Mouse (Mus musculus): ENCODE results near the gene Ccnyl1. TPM values are rescaled to one million over a fixed set of nuclear protein-coding genes. Genes with fewer than 3 reads are reported as not detected.
A peak's percentile ranks its signal among the peaks of the same experiment; 100 is the strongest.

The Ccnyl1 gene
- total RNA-seq, 2 experiments from 2014 or later, result 26.0 to 27.8 TPM

- peak in 1 of 2 experiments; percentile 12 for DNase-seq (ENCODE audit: low spot score in 2 of 2)
- intact Hi-C loops (cut with DNase I), result loop anchor here (5.0 kb wide), 1 partner anchor 74 kb away; the partner anchor contains the start of gene Mettl21a
These were observed 881 bp downstream of the Ccnyl1 start for GRCm38 (mm10) chr1:64691121-64691551.

GRCm38 (mm10) chr1:64691581-64691980 is 1.3 kb downstream of the Ccnyl1 start:
- DNase-seq (ENCODE audit: low spot score in 2 of 2), result no peak

GRCm38 (mm10) chr1:64695156-64695555 is 4.9 kb downstream of the Ccnyl1 start:
- no peak for DNase-seq (ENCODE audit: low spot score in 2 of 2)
- intact Hi-C loops (cut with DNase I), result no loop called here

More at GRCm38 (mm10) chr1:64691581-64691980, 1.3 kb downstream of the Ccnyl1 start:
- intact Hi-C loops (cut with DNase I), result loop anchor here (5.0 kb wide), 1 partner anchor 74 kb away; the partner anchor contains the start of gene Mettl21a

- DNase-seq (ENCODE audit: low spot score in 2 of 2), result no peak
- intact Hi-C loops (cut with DNase I), result no loop called here
These were observed 11.5 kb downstream of the Ccnyl1 start for GRCm38 (mm10) chr1:64701780-64702179.

GRCm38 (mm10) chr1:64705230-64705629 is 15.0 kb downstream of the Ccnyl1 start:
- peak; percentile 55 to 75 for DNase-seq (ENCODE audit: low spot score in 2 of 2)
- intact Hi-C loops (cut with DNase I), result loop anchor here (5.0 kb wide), 1 partner anchor 1048 kb away; no protein-coding TSS in a partner anchor

- no peak for DNase-seq (ENCODE audit: low spot score in 2 of 2)
- intact Hi-C loops (cut with DNase I), result loop anchor here (5.0 kb wide), 1 partner anchor 1049 kb away; no protein-coding TSS in a partner anchor
These were observed 16.4 kb downstream of the Ccnyl1 start for GRCm38 (mm10) chr1:64706610-64707009.

- intact Hi-C loops (cut with DNase I), result loop anchor here (5.0 kb wide), 1 partner anchor 1053 kb away; no protein-coding TSS in a partner anchor
- DNase-seq (ENCODE audit: low spot score in 2 of 2), result peak in 1 of 2 experiments; percentile 47
These were observed 19.6 kb downstream of the Ccnyl1 start for GRCm38 (mm10) chr1:64709891-64710290.

- intact Hi-C loops (cut with DNase I), result loop anchor here (2.0 kb wide), 1 partner anchor 95 kb away; the partner anchor contains the start of gene Mettl21a
These were observed 21.9 kb downstream of the Ccnyl1 start for GRCm38 (mm10) chr1:64712006-64712760.

GRCm38 (mm10) chr1:64715458-64715857 is 25.2 kb downstream of the Ccnyl1 start:
- DNase-seq (ENCODE audit: low spot score in 2 of 2), result no peak
- intact Hi-C loops (cut with DNase I), result loop anchor here (5.0 kb wide), 2 partner anchors 202 to 272 kb away; no protein-coding TSS in a partner anchor

More at GRCm38 (mm10) chr1:64712006-64712760, 21.9 kb downstream of the Ccnyl1 start:
- no peak for DNase-seq (ENCODE audit: low spot score in 2 of 2)

GRCm38 (mm10) chr1:64716589-64717304 is 26.5 kb downstream of the Ccnyl1 start:
- intact Hi-C loops (cut with DNase I), result loop anchor here (5.0 kb wide), 2 partner anchors 201 to 271 kb away; no protein-coding TSS in a partner anchor
- no peak for DNase-seq (ENCODE audit: low spot score in 2 of 2)

GRCm38 (mm10) chr1:64717504-64717903 is 27.2 kb downstream of the Ccnyl1 start:
- DNase-seq (ENCODE audit: low spot score in 2 of 2), result peak; percentile 62 to 69
- intact Hi-C loops (cut with DNase I), result loop anchor here (5.0 kb wide), 2 partner anchors 200 to 270 kb away; no protein-coding TSS in a partner anchor

- intact Hi-C loops (cut with DNase I), result no loop called here
- no peak for DNase-seq (ENCODE audit: low spot score in 2 of 2)
These were observed 30.9 kb downstream of the Ccnyl1 start for GRCm38 (mm10) chr1:64721034-64721587.

GRCm38 (mm10) chr1:64730046-64730445 is 39.8 kb downstream of the Ccnyl1 start:
- no peak for DNase-seq (ENCODE audit: low spot score in 2 of 2)
- intact Hi-C loops (cut with DNase I), result no loop called here

GRCm38 (mm10) chr1:64731341-64732020 is 41.2 kb downstream of the Ccnyl1 start:
- intact Hi-C loops (cut with DNase I), result no loop called here
- DNase-seq (ENCODE audit: low spot score in 2 of 2), result no peak

GRCm38 (mm10) chr1:64732161-64732560 is 41.9 kb downstream of the Ccnyl1 start:
- DNase-seq (ENCODE audit: low spot score in 2 of 2), result no peak
- intact Hi-C loops (cut with DNase I), result no loop called here

- DNase-seq (ENCODE audit: low spot score in 2 of 2), result no peak
- intact Hi-C loops (cut with DNase I), result no loop called here
These were observed 42.5 kb downstream of the Ccnyl1 start for GRCm38 (mm10) chr1:64732637-64733200.

- intact Hi-C loops (cut with DNase I), result no loop called here
- no peak for DNase-seq (ENCODE audit: low spot score in 2 of 2)
These were observed 43.4 kb downstream of the Ccnyl1 start for GRCm38 (mm10) chr1:64733453-64734245.
